Mouse (Mus musculus): ENCODE measurements at regions not wholly inside any gene's neighbourhood (a gene's known extent, or its start where the extent isn't known, plus 50 kb on each side); places are given as distances from the start of the nearest gene placed in this dataset.

- intact Hi-C loops (cut with DNase I) = no loop called here
- DNase-seq (ENCODE audit: extremely low spot score in 1 of 2, low spot score in 2 of 2) = no peak
Measured at GRCm38 (mm10) chr11:24426995-24427883, 349.4 kb downstream of the Bcl11a start.

- DNase-seq (ENCODE audit: extremely low spot score in 1 of 2, low spot score in 2 of 2) = no peak
- intact Hi-C loops (cut with DNase I) = no loop called here
Measured at GRCm38 (mm10) chr11:24448608-24449007, 370.8 kb downstream of the Bcl11a start.

GRCm38 (mm10) chr11:24452267-24452666, 374.4 kb downstream of the Bcl11a start:
- peak in 1 of 2 experiments; percentile 17 for DNase-seq (ENCODE audit: extremely low spot score in 1 of 2, low spot score in 2 of 2)
- intact Hi-C loops (cut with DNase I) = no loop called here

- intact Hi-C loops (cut with DNase I) = no loop called here
- no peak for DNase-seq (ENCODE audit: extremely low spot score in 1 of 2, low spot score in 2 of 2)
Measured at GRCm38 (mm10) chr11:24464642-24465041, 386.8 kb downstream of the Bcl11a start.

GRCm38 (mm10) chr11:24467458-24467857, 389.6 kb downstream of the Bcl11a start:
- peak; percentile 28 to 62 for DNase-seq (ENCODE audit: extremely low spot score in 1 of 2, low spot score in 2 of 2)
- intact Hi-C loops (cut with DNase I) = no loop called here

- intact Hi-C loops (cut with DNase I) = no loop called here
- no peak for DNase-seq (ENCODE audit: extremely low spot score in 1 of 2, low spot score in 2 of 2)
Measured at GRCm38 (mm10) chr11:24470469-24470868, 392.6 kb downstream of the Bcl11a start.

- DNase-seq (ENCODE audit: extremely low spot score in 1 of 2, low spot score in 2 of 2) = no peak
- intact Hi-C loops (cut with DNase I) = no loop called here
Measured at GRCm38 (mm10) chr11:24472617-24473367, 394.9 kb downstream of the Bcl11a start.

GRCm38 (mm10) chr11:24473368-24474010, 395.6 kb downstream of the Bcl11a start:
- no peak for DNase-seq (ENCODE audit: extremely low spot score in 1 of 2, low spot score in 2 of 2)
- intact Hi-C loops (cut with DNase I) = no loop called here

- intact Hi-C loops (cut with DNase I) = no loop called here
- DNase-seq (ENCODE audit: extremely low spot score in 1 of 2, low spot score in 2 of 2) = no peak
Measured at GRCm38 (mm10) chr11:24502722-24503424, 425.0 kb downstream of the Bcl11a start.

- intact Hi-C loops (cut with DNase I) = no loop called here
- no peak for DNase-seq (ENCODE audit: extremely low spot score in 1 of 2, low spot score in 2 of 2)
Measured at GRCm38 (mm10) chr11:24515568-24515967, 437.7 kb downstream of the Bcl11a start.

GRCm38 (mm10) chr11:24535462-24535861, 457.6 kb downstream of the Bcl11a start:
- no peak for DNase-seq (ENCODE audit: extremely low spot score in 1 of 2, low spot score in 2 of 2)
- intact Hi-C loops (cut with DNase I) = no loop called here

GRCm38 (mm10) chr11:24537721-24538120, 459.9 kb downstream of the Bcl11a start:
- no peak for DNase-seq (ENCODE audit: extremely low spot score in 1 of 2, low spot score in 2 of 2)
- intact Hi-C loops (cut with DNase I) = no loop called here

GRCm38 (mm10) chr11:24569655-24570054, 491.8 kb downstream of the Bcl11a start:
- intact Hi-C loops (cut with DNase I) = no loop called here
- no peak for DNase-seq (ENCODE audit: extremely low spot score in 1 of 2, low spot score in 2 of 2)

- DNase-seq (ENCODE audit: extremely low spot score in 1 of 2, low spot score in 2 of 2) = no peak
- intact Hi-C loops (cut with DNase I) = no loop called here
Measured at GRCm38 (mm10) chr11:24613529-24613928, 535.7 kb downstream of the Bcl11a start.

- intact Hi-C loops (cut with DNase I) = no loop called here
Measured at GRCm38 (mm10) chr11:24615436-24615835, 537.6 kb downstream of the Bcl11a start.

GRCm38 (mm10) chr11:24618586-24618985, 540.7 kb downstream of the Bcl11a start:
- no peak for DNase-seq (ENCODE audit: extremely low spot score in 1 of 2, low spot score in 2 of 2)
- intact Hi-C loops (cut with DNase I) = no loop called here

More at GRCm38 (mm10) chr11:24615436-24615835, 537.6 kb downstream of the Bcl11a start:
- DNase-seq (ENCODE audit: extremely low spot score in 1 of 2, low spot score in 2 of 2) = no peak

- intact Hi-C loops (cut with DNase I) = no loop called here
Measured at GRCm38 (mm10) chr11:24619021-24619420, 541.2 kb downstream of the Bcl11a start.

GRCm38 (mm10) chr11:24628619-24629018, 550.8 kb downstream of the Bcl11a start:
- intact Hi-C loops (cut with DNase I) = no loop called here
- DNase-seq (ENCODE audit: extremely low spot score in 1 of 2, low spot score in 2 of 2) = no peak

More at GRCm38 (mm10) chr11:24619021-24619420, 541.2 kb downstream of the Bcl11a start:
- DNase-seq (ENCODE audit: extremely low spot score in 1 of 2, low spot score in 2 of 2) = no peak

GRCm38 (mm10) chr11:24629431-24629830, 551.6 kb downstream of the Bcl11a start:
- intact Hi-C loops (cut with DNase I) = no loop called here

More at GRCm38 (mm10) chr11:24629431-24629830, 551.6 kb downstream of the Bcl11a start:
- no peak for DNase-seq (ENCODE audit: extremely low spot score in 1 of 2, low spot score in 2 of 2)

Data from left cerebral cortex, postnatal 10 days (tissue).